ENCODE assay signal across 20 mouse cellular contexts in the genomic region with DNA sequence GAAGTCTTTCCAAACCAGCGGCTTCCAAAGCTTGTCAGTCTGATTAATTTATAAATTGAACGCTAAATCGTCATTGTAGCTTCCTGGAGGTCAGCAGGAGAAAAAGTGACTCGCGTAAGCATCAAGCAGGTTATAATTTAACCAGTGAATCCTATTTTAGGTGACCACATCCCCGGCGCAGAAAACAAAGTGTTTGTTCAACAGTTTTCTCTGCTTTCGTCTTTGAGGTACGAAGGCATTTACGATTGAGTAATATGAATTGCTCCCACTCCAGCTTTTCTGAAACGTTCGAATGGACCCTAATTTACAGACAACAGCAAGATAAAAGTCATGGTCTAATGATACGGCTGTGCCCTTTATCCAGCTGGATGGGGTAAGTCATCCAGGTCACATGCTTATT. TPM values are rescaled to one million over a fixed set of nuclear protein-coding genes. Genes with fewer than 3 reads are reported as not detected.
A peak's percentile ranks its signal among the peaks of the same experiment; 100 is the strongest.
DNase-seq lines count a peak whose midpoint lies in the region; ATAC-seq and TF ChIP-seq lines count a peak whose summit lies in the region.
"Had no signal": no experiment of that assay in that cellular context is flagged by ENCODE, and none has a peak within 500 bp of the region (broad histone marks: within the 10 kb centered on the region; RNA-seq: fewer than 3 reads in every experiment).

No protein-coding gene starts in this region.

- no peaks in the 10 kb centered on the region for H3K27me3 ChIP-seq in intestine, postnatal 0 days (replicated peaks; ENCODE audit: control insufficient read depth, insufficient read depth, low read length)
- H3K27me3 ChIP-seq in intestine, embryonic 16.5 days (replicated peaks; ENCODE audit: control insufficient read depth, insufficient read depth, low read length) = no peaks in the 10 kb centered on the region
- no peaks in the 10 kb centered on the region for H3K27me3 ChIP-seq in liver, embryonic 12.5 days (replicated peaks)
- H3K27me3 ChIP-seq in liver, embryonic 16.5 days (ENCODE audit: control insufficient read depth, insufficient read depth, low read depth, low read length) = peaks cover 5% of the 10 kb centered on the region
- no peaks in the 10 kb centered on the region for H3K27me3 ChIP-seq in forebrain, embryonic 15.5 days
- H3K27me3 ChIP-seq: forebrain, embryonic 13.5 days; heart, embryonic 15.5 days; megakaryocyte, embryonic 14.5 days; neural tube, embryonic 15.5 days had no signal

- H3K4me1 ChIP-seq in intestine, postnatal 0 days (replicated peaks; ENCODE audit: control insufficient read depth, insufficient read depth, low read length) = no peaks in the 10 kb centered on the region; the same call in 1 of the 2 replicates
- 0 out of 2 replicates have a peak, but pooled peaks cover 2% of the 10 kb centered on the region for H3K4me1 ChIP-seq in intestine, embryonic 16.5 days (ENCODE audit: control insufficient read depth, insufficient read depth, low read length)
- H3K4me1 ChIP-seq in liver, embryonic 12.5 days = peaks cover 29% of the 10 kb centered on the region
- H3K4me1 ChIP-seq in liver, embryonic 16.5 days (ENCODE audit: control insufficient read depth, low read depth, low read length) = peaks cover 8% of the 10 kb centered on the region
- no peaks in the 10 kb centered on the region for H3K4me1 ChIP-seq in forebrain, embryonic 15.5 days
- H3K4me1 ChIP-seq: forebrain, embryonic 13.5 days; hindbrain, embryonic 10.5 days; neural tube, embryonic 15.5 days had no signal

- no peak for DNase-seq in liver
- peak; percentile 43 for DNase-seq in kidney, postnatal 14 days
- DNase-seq in gastrocnemius, postnatal 25 days = no peak
- DNase-seq: cerebellum, adult 8-10 months; gastrocnemius, postnatal 10 days; lung, adult 2 months; midbrain, embryonic 14.5 days; right cerebral cortex, postnatal 25 days had no signal

- H3K9me3 ChIP-seq in intestine, postnatal 0 days (ENCODE audit: control insufficient read depth) = no peaks in the 10 kb centered on the region
- H3K9me3 ChIP-seq in intestine, embryonic 16.5 days (ENCODE audit: control insufficient read depth, low read length) = no peaks in the 10 kb centered on the region
- no peaks in the 10 kb centered on the region for H3K9me3 ChIP-seq in liver, embryonic 12.5 days (replicated peaks)
- no peaks in the 10 kb centered on the region for H3K9me3 ChIP-seq in liver, embryonic 16.5 days (replicated peaks; ENCODE audit: control insufficient read depth, low read length)
- H3K9me3 ChIP-seq in forebrain, embryonic 15.5 days = no peaks in the 10 kb centered on the region
- H3K9me3 ChIP-seq: forebrain, embryonic 13.5 days; heart, embryonic 15.5 days; hindbrain, embryonic 10.5 days; limb, embryonic 10.5 days; neural tube, embryonic 15.5 days had no signal

- H3K9ac ChIP-seq in intestine, postnatal 0 days (ENCODE audit: low read depth, low read length) = no peak overlapping the region
- H3K9ac ChIP-seq in intestine, embryonic 16.5 days (ENCODE audit: low read depth, low read length) = no peak overlapping the region
- H3K9ac ChIP-seq in liver, embryonic 12.5 days = no peak overlapping the region
- H3K9ac ChIP-seq in liver, embryonic 16.5 days (ENCODE audit: low read depth, low read length) = no peak overlapping the region
- no peak overlapping the region for H3K9ac ChIP-seq in forebrain, embryonic 15.5 days (replicated peaks)
- H3K9ac ChIP-seq: forebrain, embryonic 13.5 days; heart, embryonic 15.5 days; neural tube, embryonic 15.5 days had no signal

- no peak overlapping the region for H3K4me3 ChIP-seq in intestine, postnatal 0 days (ENCODE audit: low read depth, low read length)
- no peak overlapping the region for H3K4me3 ChIP-seq in intestine, embryonic 16.5 days (ENCODE audit: low read length)
- no peak overlapping the region for H3K4me3 ChIP-seq in liver, embryonic 12.5 days
- peak overlapping the region; percentile 5; the same call in 1 of the 2 replicates for H3K4me3 ChIP-seq in liver, embryonic 16.5 days (ENCODE audit: low read depth, low read length)
- no peak overlapping the region for H3K4me3 ChIP-seq in forebrain, embryonic 15.5 days
- H3K4me3 ChIP-seq: forebrain, embryonic 13.5 days; heart, embryonic 15.5 days; hindbrain, embryonic 10.5 days; limb, embryonic 10.5 days; myocyte; neural tube, embryonic 15.5 days had no signal

- no peak overlapping the region for H3K4me2 ChIP-seq in intestine, postnatal 0 days (replicated peaks; ENCODE audit: low read depth)
- H3K4me2 ChIP-seq in intestine, embryonic 16.5 days (ENCODE audit: low read depth, low read length) = no peak overlapping the region
- H3K4me2 ChIP-seq in liver, embryonic 12.5 days = peak overlapping the region; percentile 62; the same call in 1 of the 2 replicates
- H3K4me2 ChIP-seq in liver, embryonic 16.5 days (ENCODE audit: low read depth, low read length) = peak overlapping the region; percentile 57; the same call in 1 of the 2 replicates
- no peak overlapping the region for H3K4me2 ChIP-seq in forebrain, embryonic 15.5 days (replicated peaks)
- H3K4me2 ChIP-seq: forebrain, embryonic 13.5 days; neural tube, embryonic 15.5 days had no signal

- no peak for TF ChIP-seq CTCF in intestine, postnatal 0 days (IDR thresholded peaks at IDR 0.05; ENCODE audit: low read depth)

- no peak for ATAC-seq in intestine, postnatal 0 days
- no peak; the same call in 1 of the 2 replicates for ATAC-seq in intestine, embryonic 16.5 days
- ATAC-seq in liver, embryonic 12.5 days = no peak
- ATAC-seq in liver, embryonic 16.5 days (ENCODE audit: low read depth) = no peak
- ATAC-seq in forebrain, embryonic 15.5 days (replicated peaks) = no peak
- ATAC-seq: forebrain, embryonic 13.5 days had no signal

- WGBS in intestine, postnatal 0 days = 39% methylated on average over 13 of the region's 13 CpGs
- WGBS in intestine, embryonic 16.5 days = 59% methylated on average over 13 of the region's 13 CpGs
- 69% methylated on average over 13 of the region's 13 CpGs for WGBS in liver, embryonic 12.5 days (ENCODE audit: insufficient replicate concordance)
- 59% methylated on average over 13 of the region's 13 CpGs for WGBS in liver, embryonic 16.5 days (ENCODE audit: insufficient replicate concordance)
- WGBS in forebrain, embryonic 15.5 days = 90% methylated on average over 13 of the region's 13 CpGs

- no peaks in the 10 kb centered on the region for H3K36me3 ChIP-seq in intestine, postnatal 0 days (ENCODE audit: control insufficient read depth, insufficient read depth)
- no peaks in the 10 kb centered on the region for H3K36me3 ChIP-seq in intestine, embryonic 16.5 days (ENCODE audit: control insufficient read depth, insufficient read depth, low read length)
- no peaks in the 10 kb centered on the region for H3K36me3 ChIP-seq in liver, embryonic 12.5 days
- H3K36me3 ChIP-seq in liver, embryonic 16.5 days (ENCODE audit: control insufficient read depth, insufficient read depth) = no peaks in the 10 kb centered on the region
- H3K36me3 ChIP-seq in forebrain, embryonic 15.5 days = no peaks in the 10 kb centered on the region
- H3K36me3 ChIP-seq: heart, embryonic 15.5 days; hindbrain, embryonic 10.5 days; limb, embryonic 10.5 days; neural tube, embryonic 15.5 days had no signal

- H3K27ac ChIP-seq in intestine, postnatal 0 days (ENCODE audit: low read depth, low read length) = 0 out of 2 replicates have a peak overlapping the region, but pooled peaks have one; percentile 47
- H3K27ac ChIP-seq in intestine, embryonic 16.5 days (ENCODE audit: low read length) = no peak overlapping the region
- H3K27ac ChIP-seq in liver, embryonic 12.5 days = no peak overlapping the region
- no peak overlapping the region for H3K27ac ChIP-seq in liver, embryonic 16.5 days (ENCODE audit: low read length)
- H3K27ac ChIP-seq in forebrain, embryonic 15.5 days (replicated peaks) = no peak overlapping the region
- H3K27ac ChIP-seq: forebrain, embryonic 13.5 days; heart, embryonic 15.5 days; hindbrain, embryonic 10.5 days; limb, embryonic 10.5 days; neural tube, embryonic 15.5 days had no signal

RNA-seq across cellular contexts. Expression of a gene that starts 21.9 kb away (rescaled TPM):
- 57.5 and 59.5 TPM in 2 replicates for polyA plus RNA-seq in intestine, postnatal 0 days (2015; fragmentation: Nextera tagmentation; extraction: Ambion mirVana)
- 48.2 and 61.4 TPM in 2 replicates for polyA plus RNA-seq in intestine, embryonic 16.5 days (2015; fragmentation: Nextera tagmentation; extraction: Ambion mirVana)
- polyA plus RNA-seq in liver, embryonic 12.5 days (2016; fragmentation: Nextera tagmentation; extraction: Ambion mirVana) = 93.9 and 99.9 TPM in 2 replicates
- polyA plus RNA-seq in liver, embryonic 16.5 days (2015; fragmentation: Nextera tagmentation; extraction: Ambion mirVana) = 73.1 and 75.2 TPM in 2 replicates
- 10 to 100 TPM; 24.1 to 39.7 TPM for total RNA-seq in gastrocnemius, postnatal 25 days (2021)
- 3.1 and 3.3 TPM in 2 replicates for polyA plus RNA-seq in forebrain, embryonic 15.5 days (2015; fragmentation: Nextera tagmentation; extraction: Ambion mirVana)

Comparison
In these comparisons a context has a peak if more than half of its experiments do, and no peak if none do; other contexts are left out.
1. H3K4me2 ChIP-seq: peak in liver, embryonic 12.5 days (single experiment) and liver, embryonic 16.5 days (single experiment); none in intestine, postnatal 0 days (single experiment), intestine, embryonic 16.5 days (single experiment) and forebrain, embryonic 15.5 days (single experiment).
2. RNA of a gene that starts 21.9 kb away (polyA plus RNA-seq): 93.9 to 99.9 TPM in liver, embryonic 12.5 days, 73.1 to 75.2 TPM in liver, embryonic 16.5 days, 57.5 to 59.5 TPM in intestine, postnatal 0 days and 48.2 to 61.4 TPM in intestine, embryonic 16.5 days; 3.1 to 3.3 TPM in forebrain, embryonic 15.5 days; every median in the first group is over 10 times any median in the second.